Mouse (Mus musculus) CH12.LX (cell line): ENCODE data around the gene Myzap. TPM values are rescaled to one million over a fixed set of nuclear protein-coding genes. Genes with fewer than 3 reads are reported as not detected.

ENCODE experiments used
- DNase-seq: peaks from one replicate; pipeline ENCODE4 v3.0.0-alpha.2; 2013; ENCODE audit errors: extremely low read depth
- H3K27ac ChIP-seq: 2 replicates; pipeline ENCODE4 v1.5.1; 2012; ENCODE audit warnings: low read depth, mild to moderate bottlenecking, control low read depth, moderate library complexity; ENCODE audit not compliant: insufficient read depth
- H3K27me3 ChIP-seq: replicated peaks from 2 replicates; pipeline ENCODE3; 2012; ENCODE audit warnings: inconsistent platforms
- H3K36me3 ChIP-seq, 2 experiments: replicated peaks in 1 of 2; 2 replicates each; pipeline versions ENCODE3 to v1.6.1; 2012; ENCODE audit warnings: inconsistent platforms in 1 of 2, low read length in 1 of 2, mild to moderate bottlenecking in 1 of 2, mixed read lengths in 1 of 2, moderate library complexity in 1 of 2; ENCODE audit not compliant: control insufficient read depth in 1 of 2, insufficient read depth in 1 of 2
- H3K4me1 ChIP-seq, 2 experiments: 2 replicates each; pipeline ENCODE4 v1.6.1; 2012; ENCODE audit warnings: inconsistent platforms in 1 of 2, moderate library complexity in 1 of 2; ENCODE audit not compliant: insufficient read depth in 2 of 2, control insufficient read depth in 1 of 2
- H3K4me2 ChIP-seq: 2 replicates; pipeline ENCODE4 v1.6.1; 2012; ENCODE audit warnings: low read depth, mild to moderate bottlenecking, control low read depth; ENCODE audit not compliant: poor library complexity, insufficient read depth, severe bottlenecking
- H3K4me3 ChIP-seq, 3 experiments: fragments of 150-350 bp in 1 of 3; sonication (generic) in 1 of 3; replicated peaks in 1 of 3; 2 replicates each; pipeline versions ENCODE3 to v1.5.1; 2011 to 2012; ENCODE audit warnings: low read depth in 2 of 3, low read length in 2 of 3, mild to moderate bottlenecking in 2 of 3, moderate library complexity in 2 of 3, control low read depth in 1 of 3, improper control_type of control experiment in 1 of 3, inconsistent platforms in 1 of 3, mixed read lengths in 1 of 3; ENCODE audit not compliant: poor library complexity in 1 of 3
- H3K79me2 ChIP-seq: replicated peaks from 2 replicates; pipeline ENCODE4 v1.6.1; 2012; ENCODE audit warnings: mild to moderate bottlenecking, moderate library complexity; ENCODE audit not compliant: control insufficient read depth, poor library complexity, insufficient read depth, severe bottlenecking; ENCODE audit errors: extremely low read depth
- H3K9ac ChIP-seq: 2 replicates; pipeline ENCODE4 v1.6.1; 2012; ENCODE audit warnings: low read depth, mild to moderate bottlenecking, control low read depth, moderate library complexity; ENCODE audit not compliant: insufficient read depth
- H3K9me3 ChIP-seq: replicated peaks from 2 replicates; pipeline ENCODE3; 2012; ENCODE audit warnings: low read length, inconsistent platforms, mixed read lengths
- BHLHE40 ChIP-seq: IDR thresholded peaks from 2 replicates; pipeline ENCODE4 v1.6.1; 2011; ENCODE audit warnings: mild to moderate bottlenecking, low read depth, low read length, improper control_type of control experiment
- CHD1 ChIP-seq: IDR thresholded peaks from 2 replicates; pipeline ENCODE4 v1.6.1; 2012; ENCODE audit warnings: low read depth, low read length, improper control_type of control experiment, inconsistent platforms
- CTCF ChIP-seq, 2 experiments: IDR thresholded peaks in 1 of 2; conservative IDR thresholded peaks in 1 of 2; 2 replicates each; pipeline ENCODE4 v1.5.1; 2011 to 2012; ENCODE audit warnings: low read depth in 2 of 2, low read length in 2 of 2, improper control_type of control experiment in 1 of 2, inconsistent platforms in 1 of 2, mild to moderate bottlenecking in 1 of 2, moderate library complexity in 1 of 2
- ELF1 ChIP-seq: IDR thresholded peaks from 2 replicates; pipeline ENCODE4 v1.6.1; 2014; ENCODE audit warnings: low read depth, mild to moderate bottlenecking, inconsistent platforms, low read length, improper control_type of control experiment
- IRF4 ChIP-seq: IDR thresholded peaks from 2 replicates; pipeline ENCODE4 v1.6.1; 2014; ENCODE audit warnings: low read depth, mild to moderate bottlenecking, inconsistent platforms, low read length, improper control_type of control experiment
- KAT2A ChIP-seq: IDR thresholded peaks from 2 replicates; pipeline ENCODE4 v1.6.1; 2012; ENCODE audit warnings: low read length, improper control_type of control experiment, inconsistent platforms; ENCODE audit not compliant: insufficient replicate concordance
- MAFK ChIP-seq: IDR thresholded peaks from 2 replicates; pipeline ENCODE4 v1.6.1; 2011; ENCODE audit warnings: low read length, improper control_type of control experiment; ENCODE audit not compliant: insufficient replicate concordance
- MEF2A ChIP-seq: IDR thresholded peaks from 2 replicates; pipeline ENCODE4 v1.6.1; 2014; ENCODE audit warnings: low read depth, mild to moderate bottlenecking, inconsistent platforms, low read length, improper control_type of control experiment, borderline replicate concordance
- TBP ChIP-seq: conservative IDR thresholded peaks from 2 replicates; pipeline ENCODE4 v1.6.1; 2011; ENCODE audit warnings: low read depth, low read length, improper control_type of control experiment
- USF1 ChIP-seq: IDR thresholded peaks from 2 replicates; pipeline ENCODE4 v1.6.1; 2014; ENCODE audit warnings: low read depth, mild to moderate bottlenecking, inconsistent platforms, low read length, improper control_type of control experiment
- USF2 ChIP-seq: conservative IDR thresholded peaks from 2 replicates; pipeline ENCODE4 v1.6.1; 2011; ENCODE audit warnings: low read depth, low read length, improper control_type of control experiment
- dilution Hi-C: fragments of 300-500 bp; cut with MboI; formaldehyde crosslinking; loops from 2 replicates; pipeline ENCODE4 v1.14.3; 2020; ENCODE audit warnings: low sequenced_read_pairs; ENCODE audit not compliant: extremely low pct_unique_long_range_greater_than_20kb, extremely low pct_ligation_motif_present
- in situ Hi-C: fragments of 300-500 bp; cut with MboI; formaldehyde crosslinking; loops from 3 replicates; pipeline ENCODE4 v1.14.3; 2019; ENCODE audit warnings: low sequenced_read_pairs, low pct_ligation_motif_present, low pct_unique_long_range_greater_than_20kb, mixed read lengths
- polyA plus RNA-seq: library from polyadenylated mRNA; unstranded; fragments of >175 nt; gene quantifications from 2 replicates; pipeline ENCODE4 v1.2.1, GENCODE M21; 2012; ENCODE audit warnings: low read depth; ENCODE audit not compliant: insufficient read length
- total RNA-seq, 2 experiments: library from RNA; depleted of rRNA; stranded (reverse); fragments of 300-350 nt in 1 of 2; fragments of >200 nt in 1 of 2; gene quantifications; 2 replicates each; pipeline ENCODE4 v1.2.3; 2012 to 2014

Myzap gene
- total and polyA plus RNA-seq, 3 experiments = 2.9 to 7.5 (median 6.2) TPM

- Histone ChIP-seq H3K27ac (no peak overlapping the region), H3K9me3 (peaks cover 7% of the 10 kb centered on the region), H3K79me2 (no peaks in the 10 kb centered on the region), H3K9ac (no peak overlapping the region), H3K36me3 (peaks cover 0 to 70% of the 10 kb centered on the region in 2 experiments), H3K4me2 (no peak overlapping the region), H3K27me3 (no peaks in the 10 kb centered on the region), H3K4me1 (peaks cover 0 to 8% of the 10 kb centered on the region in 2 experiments; a peak in 2 of 4 replicates), H3K4me3 (no peak overlapping the region)
- dilution Hi-C loops = no loop called here
- in situ Hi-C loops = no loop called here
- DNase-seq = no peak
- TF ChIP-seq CTCF (conservative IDR thresholded peaks at IDR 0.05 in 1 of 2, IDR thresholded peaks at IDR 0.05 in 1 of 2; ENCODE audit: low read depth in 2 of 2, low read length in 2 of 2) (peak in 1 of 2 experiments; percentile 22; a peak in 2 of 4 replicates), TBP (no peak)
These were observed 38.2 kb downstream of the Myzap start for GRCm38 (mm10) chr9:71554001-71554400.

- no peak for DNase-seq
- in situ Hi-C loops (no loop called here), dilution Hi-C loops (no loop called here)
- TF ChIP-seq BHLHE40 (no peak), KAT2A (no peak), CHD1 (no peak), MAFK (no peak), MEF2A (no peak)
- Histone ChIP-seq H3K4me1 (no peaks in the 10 kb centered on the region), H3K4me2 (no peak overlapping the region), H3K27me3 (no peaks in the 10 kb centered on the region), H3K4me3 (no peak overlapping the region), H3K36me3 (peaks cover 0 to 71% of the 10 kb centered on the region in 2 experiments), H3K27ac (no peak overlapping the region), H3K79me2 (no peaks in the 10 kb centered on the region), H3K9ac (no peak overlapping the region), H3K9me3 (peaks cover 20% of the 10 kb centered on the region)
These were observed 42.0 kb downstream of the Myzap start for GRCm38 (mm10) chr9:71550176-71550575.

GRCm38 (mm10) chr9:71547704-71548275 is 44.4 kb downstream of the Myzap start:
- Histone ChIP-seq H3K4me3 (no peak overlapping the region), H3K9ac (no peak overlapping the region), H3K36me3 (peaks cover 0 to 57% of the 10 kb centered on the region in 2 experiments), H3K4me2 (no peak overlapping the region), H3K79me2 (no peaks in the 10 kb centered on the region), H3K4me1 (peaks cover 0 to 3% of the 10 kb centered on the region in 2 experiments; a peak in 2 of 4 replicates), H3K9me3 (peaks cover 13% of the 10 kb centered on the region), H3K27ac (no peak overlapping the region)
- in situ Hi-C loops (loop anchor here (5.0 kb wide), 1 partner anchor 65 kb away; no protein-coding TSS in a partner anchor), dilution Hi-C loops (no loop called here)
- TF ChIP-seq USF2 (no peak), IRF4 (no peak), ELF1 (no peak), USF1 (no peak)
- TF ChIP-seq, all 38 proteins: peak for 0
- DNase-seq = no peak
- no peaks in the 10 kb centered on the region for H3K27me3 ChIP-seq
